Mouse (Mus musculus) thymus, postnatal 10 days (tissue): ENCODE measurements around the gene Cox15.

ENCODE experiments used
- DNase-seq, 2 experiments: peaks; one replicate each; pipeline ENCODE4 v3.0.0; 2021; ENCODE audit warnings: low spot score in 2 of 2

Cox15 gene

GRCm38 (mm10) chr19:43752489-43753225 is at the start of gene Cox15, which contains the start of gene Cutc:
Gene Cox15, minus strand, starts transcription at chr19:43753000.
Gene Cutc, plus strand, starts transcription at chr19:43752996.
- peak; percentile 98 to 99 for DNase-seq

GRCm38 (mm10) chr19:43801427-43802051 is 48.7 kb upstream of the Cox15 start:
- no peak for DNase-seq

- DNase-seq, result no peak
Measured at GRCm38 (mm10) chr19:43797216-43797615, 44.4 kb upstream of the Cox15 start.

- no peak for DNase-seq
Measured at GRCm38 (mm10) chr19:43795511-43795910, 42.7 kb upstream of the Cox15 start.

- no peak for DNase-seq
Measured at GRCm38 (mm10) chr19:43793951-43794350, 41.2 kb upstream of the Cox15 start.

- no peak for DNase-seq
Measured at GRCm38 (mm10) chr19:43792537-43792936, 39.7 kb upstream of the Cox15 start.

GRCm38 (mm10) chr19:43789817-43790216 is 37.0 kb upstream of the Cox15 start:
- DNase-seq, result no peak

GRCm38 (mm10) chr19:43786249-43787026 is 33.6 kb upstream of the Cox15 start:
- no peak for DNase-seq

- no peak for DNase-seq
Measured at GRCm38 (mm10) chr19:43784761-43785160, 32.0 kb upstream of the Cox15 start.

- no peak for DNase-seq
Measured at GRCm38 (mm10) chr19:43781980-43782379, 29.2 kb upstream of the Cox15 start, which contains the start of gene Abcc2. Gene Abcc2, plus strand, starts transcription at chr19:43782192.

GRCm38 (mm10) chr19:43780391-43780790 is 27.6 kb upstream of the Cox15 start:
- DNase-seq, result no peak

GRCm38 (mm10) chr19:43777308-43777707 is 24.5 kb upstream of the Cox15 start:
- no peak for DNase-seq

- DNase-seq, result no peak
Measured at GRCm38 (mm10) chr19:43776561-43776960, 23.8 kb upstream of the Cox15 start.

- no peak for DNase-seq
Measured at GRCm38 (mm10) chr19:43775433-43775832, 22.6 kb upstream of the Cox15 start.

GRCm38 (mm10) chr19:43772311-43772710 is 19.5 kb upstream of the Cox15 start:
- DNase-seq, result no peak

GRCm38 (mm10) chr19:43771499-43771969 is 18.7 kb upstream of the Cox15 start:
- no peak for DNase-seq

GRCm38 (mm10) chr19:43770584-43770983 is 17.8 kb upstream of the Cox15 start:
- no peak for DNase-seq

GRCm38 (mm10) chr19:43769366-43769960 is 16.7 kb upstream of the Cox15 start:
- no peak for DNase-seq

GRCm38 (mm10) chr19:43767549-43768322 is 14.9 kb upstream of the Cox15 start:
- no peak for DNase-seq

- DNase-seq, result no peak
Measured at GRCm38 (mm10) chr19:43766451-43766850, 13.7 kb upstream of the Cox15 start.

- no peak for DNase-seq
Measured at GRCm38 (mm10) chr19:43762410-43762809, 9.6 kb upstream of the Cox15 start.
